Mouse (Mus musculus) olfactory bulb, adult 2 months (tissue): ENCODE results near the gene Nfu1.

Experiments used
- CTCF ChIP-seq: fragments of 200-500 bp; IDR thresholded peaks from 2 replicates; pipeline ENCODE4 v1.5.1; 2012; ENCODE audit warnings: low read depth, mild to moderate bottlenecking, low read length, moderate library complexity; ENCODE audit not compliant: insufficient read depth
- POLR2A ChIP-seq: fragments of 200-500 bp; IDR thresholded peaks from 2 replicates; pipeline ENCODE4 v1.6.1; 2012; ENCODE audit warnings: mild to moderate bottlenecking, low read depth, low read length, moderate library complexity; ENCODE audit not compliant: insufficient read depth

DNA sequence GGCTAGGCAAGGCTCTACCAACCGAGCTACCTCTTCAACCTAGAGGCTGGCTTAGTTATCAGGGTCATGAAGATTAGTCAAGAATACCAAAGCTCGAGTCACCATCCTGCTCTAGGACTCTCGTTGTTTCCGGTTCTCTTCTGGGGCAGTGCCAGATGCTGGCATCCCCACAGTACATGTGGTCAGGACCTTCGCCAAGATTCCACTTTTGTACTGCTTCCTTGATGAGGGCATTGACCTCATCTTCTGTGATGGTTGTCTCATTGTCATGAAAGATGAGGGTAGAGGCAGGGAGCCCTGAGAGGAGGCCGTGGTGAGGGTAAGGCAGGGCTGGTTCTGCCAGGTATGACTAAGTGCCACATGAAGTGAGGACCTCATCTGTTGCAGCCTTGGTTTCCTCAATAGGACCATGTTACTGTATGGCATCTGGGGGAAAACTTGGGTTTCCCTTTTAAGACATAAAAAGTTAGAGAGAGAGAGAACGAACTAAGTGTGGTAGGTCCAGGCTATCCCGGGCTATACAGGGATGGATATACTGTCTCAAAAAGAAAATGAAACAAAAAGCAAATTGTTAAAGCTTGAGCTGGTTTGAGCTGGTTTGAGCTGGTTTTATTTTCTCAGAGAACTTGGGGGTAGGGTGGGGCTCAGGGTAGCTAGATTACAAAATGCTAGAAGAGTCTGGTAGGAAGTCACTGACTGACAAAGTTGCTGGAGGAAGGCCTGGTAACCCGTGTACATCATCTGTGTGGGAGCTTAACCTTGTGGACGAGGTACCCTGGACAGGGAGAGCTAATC is 29.0 kb downstream of the Nfu1 start:
- TF ChIP-seq CTCF (no peak), POLR2A (no peak)
